Mouse (Mus musculus) fibroblast of lung, adult 2 months (primary cell): ENCODE measurements at regions not wholly inside any gene's neighbourhood (a gene's known extent, or its start where the extent isn't known, plus 50 kb on each side); places are given as distances from the start of the nearest gene placed in this dataset.
A peak's percentile ranks its signal among the peaks of the same experiment; 100 is the strongest.

Source experiments
- DNase-seq: peaks from one replicate; pipeline ENCODE4 v3.0.0-alpha.2; 2011; ENCODE audit warnings: low read depth

- DNase-seq: no peak
Observed at GRCm38 (mm10) chr12:16062689-16063088, 246.0 kb upstream of the Trib2 start.

GRCm38 (mm10) chr12:16060461-16060860 is 243.7 kb upstream of the Trib2 start:
- no peak for DNase-seq

- DNase-seq: no peak
Observed at GRCm38 (mm10) chr12:16058255-16058654, 241.5 kb upstream of the Trib2 start.

- DNase-seq: no peak
Observed at GRCm38 (mm10) chr12:16056831-16057230, 240.1 kb upstream of the Trib2 start.

GRCm38 (mm10) chr12:16056216-16056615 is 239.5 kb upstream of the Trib2 start:
- no peak for DNase-seq

GRCm38 (mm10) chr12:16054591-16054990 is 237.9 kb upstream of the Trib2 start:
- DNase-seq: no peak

GRCm38 (mm10) chr12:16053735-16054134 is 237.0 kb upstream of the Trib2 start:
- no peak for DNase-seq

GRCm38 (mm10) chr12:16052998-16053397 is 236.3 kb upstream of the Trib2 start:
- no peak for DNase-seq

GRCm38 (mm10) chr12:16052353-16052752 is 235.6 kb upstream of the Trib2 start:
- DNase-seq: no peak

- no peak for DNase-seq
Observed at GRCm38 (mm10) chr12:16051439-16051838, 234.7 kb upstream of the Trib2 start.

GRCm38 (mm10) chr12:16049545-16049944 is 232.8 kb upstream of the Trib2 start:
- DNase-seq: no peak

- DNase-seq: no peak
Observed at GRCm38 (mm10) chr12:16046643-16047042, 229.9 kb upstream of the Trib2 start.

GRCm38 (mm10) chr12:16045791-16046494 is 229.2 kb upstream of the Trib2 start:
- DNase-seq: no peak

- DNase-seq: no peak
Observed at GRCm38 (mm10) chr12:16043466-16044214, 226.9 kb upstream of the Trib2 start.

- peak; percentile 51 for DNase-seq
Observed at GRCm38 (mm10) chr12:16042362-16042761, 225.6 kb upstream of the Trib2 start.

- DNase-seq: no peak
Observed at GRCm38 (mm10) chr12:16041129-16041528, 224.4 kb upstream of the Trib2 start.

GRCm38 (mm10) chr12:16035551-16035950 is 218.8 kb upstream of the Trib2 start:
- DNase-seq: no peak

GRCm38 (mm10) chr12:16034691-16035515 is 218.2 kb upstream of the Trib2 start:
- DNase-seq: no peak

- DNase-seq: no peak
Observed at GRCm38 (mm10) chr12:16026654-16027053, 209.9 kb upstream of the Trib2 start.

GRCm38 (mm10) chr12:16023273-16023672 is 206.6 kb upstream of the Trib2 start:
- DNase-seq: no peak

GRCm38 (mm10) chr12:16021202-16021821 is 204.6 kb upstream of the Trib2 start:
- no peak for DNase-seq

GRCm38 (mm10) chr12:16018237-16018636 is 201.5 kb upstream of the Trib2 start:
- DNase-seq: no peak
